Mouse (Mus musculus) adrenal gland, postnatal 10 days (tissue): ENCODE results near the gene Hif3a. TPM values are rescaled to one million over a fixed set of nuclear protein-coding genes. Genes with fewer than 3 reads are reported as not detected.

Experiments
- DNase-seq: peaks from one replicate; pipeline ENCODE4 v3.0.0; 2021; ENCODE audit warnings: mixed read lengths
- total RNA-seq, 2 experiments: library from RNA; stranded (reverse); gene quantifications; 2 replicates each; pipeline ENCODE4 v1.2.3; 2021

Hif3a gene
- total RNA-seq, 2 experiments from 2014 or later: 4.9 to 6.7 TPM

DNA sequence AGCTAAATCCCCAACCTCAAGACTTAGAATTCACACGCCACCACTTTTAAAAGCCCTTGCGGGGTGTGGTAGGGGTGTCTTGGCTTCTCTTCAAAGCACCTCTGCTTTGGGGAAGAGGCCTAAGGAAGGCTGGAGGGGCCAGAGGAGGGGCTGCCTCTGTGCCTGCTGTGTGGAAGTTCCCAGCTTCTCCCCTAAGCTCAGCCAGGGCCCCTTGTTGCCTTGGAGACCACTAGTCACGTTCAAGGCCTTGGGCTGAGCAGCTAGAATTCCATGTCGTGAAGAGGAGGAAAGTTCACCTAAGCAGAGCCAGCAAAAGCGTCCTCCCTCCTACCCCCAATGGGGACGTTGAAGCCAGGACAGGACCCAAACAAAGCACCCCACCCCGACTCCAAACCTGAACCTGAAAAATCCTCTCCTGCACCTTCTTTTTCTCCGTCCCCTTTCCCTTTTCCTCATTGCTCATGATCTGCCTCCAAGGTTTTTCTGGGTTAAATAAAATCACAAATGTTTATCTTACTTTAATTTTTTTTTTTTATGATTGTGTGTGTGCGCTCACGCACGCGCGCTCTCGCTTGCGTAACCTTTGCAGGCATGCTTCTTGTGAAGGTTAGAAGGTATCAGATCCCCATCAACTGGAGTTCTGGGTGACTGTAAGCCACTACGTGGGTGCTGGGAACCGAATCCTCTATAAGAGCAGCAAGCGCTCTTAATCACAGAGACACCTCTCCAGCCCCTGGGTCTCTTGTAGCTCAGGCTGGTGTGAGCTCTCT lies 70.4 kb downstream of the Hif3a start:
- peak; percentile 68 for DNase-seq

- no peak for DNase-seq
These were observed 72.1 kb downstream of the Hif3a start for GRCm38 (mm10) chr7:16990006-16990744.

DNA sequence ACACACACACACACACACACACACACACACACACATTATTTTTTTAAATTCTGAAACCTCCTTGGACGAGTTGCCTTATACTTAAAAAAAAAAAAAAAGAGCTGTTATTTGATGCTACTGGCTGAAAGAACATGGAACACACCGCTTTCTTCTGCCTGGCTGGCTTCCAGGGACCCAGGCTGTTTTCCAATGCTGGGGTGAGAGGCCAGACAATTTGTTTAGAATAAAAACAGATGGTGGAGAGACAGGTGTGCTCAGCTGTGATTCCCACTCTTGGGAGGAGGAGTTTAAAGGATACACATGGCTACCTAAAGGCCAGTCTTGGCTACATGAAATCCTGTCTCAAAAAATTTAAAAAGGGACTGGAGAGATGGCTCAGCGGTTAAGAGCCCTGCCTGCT lies 73.8 kb downstream of the Hif3a start:
- DNase-seq: peak; percentile 76

GRCm38 (mm10) chr7:16987541-16988149 lies 74.6 kb downstream of the Hif3a start:
- no peak for DNase-seq

- DNase-seq: peak; percentile 53
These were observed 79.2 kb downstream of the Hif3a start, which contains the start of gene Gm42372 for GRCm38 (mm10) chr7:16982859-16983568. Gm42372 (plus strand) TSS chr7:16983086.

Other genes starting within 250 kb of the Hif3a start
- gene Strn4, start 246.5 kb downstream of the Hif3a start, total RNA-seq: 10 to 100 TPM; 63.8 to 72.8 TPM
- gene Fkrp, start 245.7 kb downstream of the Hif3a start, total RNA-seq: 10 to 100 TPM; 22.4 to 22.6 TPM
- gene Prkd2, start 219.5 kb downstream of the Hif3a start, total RNA-seq: 10 to 100 TPM; 22.2 to 27.2 TPM
- gene Dact3, start 187.1 kb downstream of the Hif3a start, total RNA-seq: 1 to 10 TPM; 5.7 to 7.0 TPM
- gene Gng8, start 170.6 kb downstream of the Hif3a start, total RNA-seq: 1 to 10 TPM in 1 of 2 experiments, under 1 TPM in 1; 0.84 to 2.0 TPM
- gene Ptgir, start 155.9 kb downstream of the Hif3a start, total RNA-seq: 1 to 10 TPM; 1.2 to 2.0 TPM
- gene Calm3, start 138.3 kb downstream of the Hif3a start, total RNA-seq: 100 to 1,000 TPM; 224 to 252 TPM
- 10 to 100 TPM; 18.3 to 23.9 TPM for gene Pnmal2, start 117.7 kb downstream of the Hif3a start, total RNA-seq
- 1 to 10 TPM; 4.5 to 5.1 TPM for gene Pnmal1, start 102.7 kb downstream of the Hif3a start, total RNA-seq
- gene Gm42372, start 79.3 kb downstream of the Hif3a start, total RNA-seq: 1 to 10 TPM; 1.3 to 1.8 TPM
- gene Ccdc8, start 69.7 kb downstream of the Hif3a start, total RNA-seq: 10 to 100 TPM; 16.2 to 21.2 TPM
- 10 to 100 TPM; 81.5 to 90.1 TPM for gene Ppp5c, start 34.5 kb downstream of the Hif3a start, total RNA-seq
- gene Psg16, start 11.6 kb upstream of the Hif3a start, total RNA-seq: under 1 TPM; 0.30 to 0.42 TPM
- gene Ceacam3, start 87.9 kb upstream of the Hif3a start, total RNA-seq: not detected
- not detected for gene Psg29, start 141.1 kb upstream of the Hif3a start, total RNA-seq